Mouse (Mus musculus): ENCODE measurements around the gene Vmn1r231. TPM values are rescaled to one million over a fixed set of nuclear protein-coding genes. Genes with fewer than 3 reads are reported as not detected.

Vmn1r231 gene
- not detected in 2 replicates for polyA plus RNA-seq (2012; rRNA removed)

GRCm38 (mm10) chr17:20904991-20905390 lies at the start of gene Vmn1r231:
TSS of gene Vmn1r231 (minus strand) at chr17:20905091.
- TF ChIP-seq POLR2A (IDR thresholded peaks at IDR 0.05; ENCODE audit: borderline replicate concordance, extremely low read depth, low read depth, low read length), result no peak
- TF ChIP-seq CTCF (IDR thresholded peaks at IDR 0.05; ENCODE audit: insufficient read depth, low read length), result no peak
- Histone ChIP-seq H3K4me3 (replicated peaks; ENCODE audit: extremely low read depth, low read depth, low read length) (no peak within 1 kb of the TSS), H3K4me1 (ENCODE audit: control insufficient read depth, insufficient read depth, low read length) (no peaks in the 10 kb centered on the region)
- DNase-seq, result no peak
- WGBS, result 38% methylated on average over 2 of the region's 2 CpGs

- Histone ChIP-seq H3K4me3 (replicated peaks; ENCODE audit: extremely low read depth, low read depth, low read length) (peak overlapping the region; percentile 97), H3K4me1 (ENCODE audit: control insufficient read depth, insufficient read depth, low read length) (peaks cover 16% of the 10 kb centered on the region)
- DNase-seq, result no peak
- TF ChIP-seq POLR2A (IDR thresholded peaks at IDR 0.05; ENCODE audit: borderline replicate concordance, extremely low read depth, low read depth, low read length), result no peak
- TF ChIP-seq CTCF (IDR thresholded peaks at IDR 0.05; ENCODE audit: insufficient read depth, low read length), result no peak
Measured at GRCm38 (mm10) chr17:20946636-20947035, 41.7 kb upstream of the Vmn1r231 start.

- under 1% methylated on average over 13 of the region's 13 CpGs for WGBS
- H3K4me3 ChIP-seq (replicated peaks; ENCODE audit: extremely low read depth, low read depth, low read length), result peak overlapping the region; percentile 97
- DNase-seq, result peak; percentile 17
- no peak for TF ChIP-seq POLR2A (IDR thresholded peaks at IDR 0.05; ENCODE audit: borderline replicate concordance, extremely low read depth, low read depth, low read length)
- TF ChIP-seq CTCF (IDR thresholded peaks at IDR 0.05; ENCODE audit: insufficient read depth, low read length), result no peak
- H3K4me1 ChIP-seq (ENCODE audit: control insufficient read depth, insufficient read depth, low read length), result peaks cover 16% of the 10 kb centered on the region
Measured at GRCm38 (mm10) chr17:20946026-20946565, 41.2 kb upstream of the Vmn1r231 start.

- DNase-seq, result peak; percentile 100
- WGBS, result under 1% methylated on average over 69 of the region's 69 CpGs
- peak within 1 kb of the TSS; percentile 97 for H3K4me3 ChIP-seq (replicated peaks; ENCODE audit: extremely low read depth, low read depth, low read length)
- H3K4me1 ChIP-seq (ENCODE audit: control insufficient read depth, insufficient read depth, low read length), result peaks cover 16% of the 10 kb centered on the region
- TF ChIP-seq CTCF (IDR thresholded peaks at IDR 0.05; ENCODE audit: insufficient read depth, low read length), result no peak
- peak; percentile 91 for TF ChIP-seq POLR2A (IDR thresholded peaks at IDR 0.05; ENCODE audit: borderline replicate concordance, extremely low read depth, low read depth, low read length)
Measured at GRCm38 (mm10) chr17:20944985-20945891, 40.3 kb upstream of the Vmn1r231 start, which contains the start of gene Ppp2r1a. TSS of gene Ppp2r1a (plus strand) at chr17:20945311.

GRCm38 (mm10) chr17:20944226-20944625 lies 39.3 kb upstream of the Vmn1r231 start:
- no peak for DNase-seq
- Histone ChIP-seq H3K4me1 (ENCODE audit: control insufficient read depth, insufficient read depth, low read length) (peaks cover 12% of the 10 kb centered on the region), H3K4me3 (replicated peaks; ENCODE audit: extremely low read depth, low read depth, low read length) (peak overlapping the region; percentile 67)
- 35% methylated on average over 3 of the region's 3 CpGs for WGBS
- TF ChIP-seq POLR2A (IDR thresholded peaks at IDR 0.05; ENCODE audit: borderline replicate concordance, extremely low read depth, low read depth, low read length) (no peak), CTCF (IDR thresholded peaks at IDR 0.05; ENCODE audit: insufficient read depth, low read length) (no peak)

- 21% methylated on average over 1 of the region's 1 CpGs for WGBS
- DNase-seq, result no peak
Measured at GRCm38 (mm10) chr17:20919614-20920013, 14.7 kb upstream of the Vmn1r231 start, which contains the start of gene Vmn1r232. TSS of gene Vmn1r232 (minus strand) at chr17:20919714.

GRCm38 (mm10) chr17:20840144-20840543 lies 64.7 kb downstream of the Vmn1r231 start, which contains the start of gene Vmn1r230:
TSS of gene Vmn1r230 (plus strand) at chr17:20840444.
- H3K4me3 ChIP-seq (replicated peaks; ENCODE audit: extremely low read depth, low read depth, low read length), result no peak within 1 kb of the TSS
- WGBS, result 8% methylated on average over 1 of the region's 1 CpGs
- TF ChIP-seq POLR2A (IDR thresholded peaks at IDR 0.05; ENCODE audit: borderline replicate concordance, extremely low read depth, low read depth, low read length), result no peak
- TF ChIP-seq CTCF (IDR thresholded peaks at IDR 0.05; ENCODE audit: insufficient read depth, low read length), result no peak

More at GRCm38 (mm10) chr17:20919614-20920013, 14.7 kb upstream of the Vmn1r231 start, which contains the start of gene Vmn1r232:
- Histone ChIP-seq H3K4me1 (ENCODE audit: control insufficient read depth, insufficient read depth, low read length) (no peaks in the 10 kb centered on the region), H3K4me3 (replicated peaks; ENCODE audit: extremely low read depth, low read depth, low read length) (no peak within 1 kb of the TSS)
- TF ChIP-seq POLR2A (IDR thresholded peaks at IDR 0.05; ENCODE audit: borderline replicate concordance, extremely low read depth, low read depth, low read length), result no peak
- no peak for TF ChIP-seq CTCF (IDR thresholded peaks at IDR 0.05; ENCODE audit: insufficient read depth, low read length)

More at GRCm38 (mm10) chr17:20840144-20840543, 64.7 kb downstream of the Vmn1r231 start, which contains the start of gene Vmn1r230:
- H3K4me1 ChIP-seq (ENCODE audit: control insufficient read depth, insufficient read depth, low read length), result no peaks in the 10 kb centered on the region
- no peak for DNase-seq

Other genes with a start within 250 kb of the Vmn1r231 start
- not detected in 2 replicates for gene Vmn1r226, start 222.2 kb downstream of the Vmn1r231 start, polyA plus RNA-seq (2012; rRNA removed)
- not detected in 2 replicates for gene Vmn1r227, start 175.2 kb downstream of the Vmn1r231 start, polyA plus RNA-seq (2012; rRNA removed)
- not detected in 2 replicates for gene Vmn1r228, start 118.9 kb downstream of the Vmn1r231 start, polyA plus RNA-seq (2012; rRNA removed)
- not detected in 2 replicates for gene Vmn1r229, start 93.5 kb downstream of the Vmn1r231 start, polyA plus RNA-seq (2012; rRNA removed)
- gene Vmn1r230, start 64.6 kb downstream of the Vmn1r231 start, polyA plus RNA-seq (2012; rRNA removed), result not detected in 2 replicates
- not detected in 2 replicates for gene Vmn1r232, start 14.6 kb upstream of the Vmn1r231 start, polyA plus RNA-seq (2012; rRNA removed)
- 146 and 208 TPM in 2 replicates for gene Ppp2r1a, start 40.2 kb upstream of the Vmn1r231 start, polyA plus RNA-seq (2012; rRNA removed)
- gene Vmn1r233, start 91.4 kb upstream of the Vmn1r231 start, polyA plus RNA-seq (2012; rRNA removed), result not detected in 2 replicates
- gene Zfp160, start 103.8 kb upstream of the Vmn1r231 start, polyA plus RNA-seq (2012; rRNA removed), result 1.6 and 2.7 TPM in 2 replicates